Mouse (Mus musculus): Measurements from ENCODE around the gene Ppm1k.
"Not testable (repeated sequence)": the region's sequence is repeated elsewhere in the genome, so short reads cannot be mapped to it uniquely, and the experiment has no call there.

Gene Ppm1k

GRCm38 (mm10) chr6:57535386-57535936 lies at the start of gene Ppm1k:
Ppm1k (minus strand) TSS chr6:57535468.
- DNase-seq: peak; percentile 99

GRCm38 (mm10) chr6:57582356-57582755 lies 47.1 kb upstream of the Ppm1k start:
- no peak for DNase-seq

DNA sequence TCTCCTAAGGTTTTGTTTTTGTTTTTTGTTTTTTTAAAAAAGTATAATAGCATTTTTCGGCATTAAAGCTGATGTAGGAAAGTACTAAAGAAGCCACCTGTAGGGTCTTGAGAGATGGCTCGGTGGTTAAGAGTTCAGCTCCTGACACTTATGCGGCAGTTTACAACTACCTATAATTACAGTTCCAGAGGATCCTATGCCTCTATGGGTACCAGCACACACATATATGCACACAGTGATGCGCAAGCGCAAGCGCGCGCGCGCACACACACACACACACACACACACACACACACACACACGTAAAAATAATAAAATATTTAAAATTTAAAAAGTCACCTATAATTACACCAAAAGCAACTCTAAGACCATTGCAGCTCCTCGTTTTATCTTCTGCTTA lies 46.3 kb upstream of the Ppm1k start:
- no peak for DNase-seq

GRCm38 (mm10) chr6:57580881-57581548 lies 45.7 kb upstream of the Ppm1k start, which contains the start of gene Herc6:
Herc6 (plus strand) TSS chr6:57581000.
- peak; percentile 75 for DNase-seq

GRCm38 (mm10) chr6:57571587-57571986 lies 36.3 kb upstream of the Ppm1k start:
- no peak for DNase-seq

- peak; percentile 64 for DNase-seq
These were observed 35.1 kb upstream of the Ppm1k start for GRCm38 (mm10) chr6:57570170-57570974.

GRCm38 (mm10) chr6:57567630-57568029 lies 32.4 kb upstream of the Ppm1k start:
- no peak for DNase-seq

DNA sequence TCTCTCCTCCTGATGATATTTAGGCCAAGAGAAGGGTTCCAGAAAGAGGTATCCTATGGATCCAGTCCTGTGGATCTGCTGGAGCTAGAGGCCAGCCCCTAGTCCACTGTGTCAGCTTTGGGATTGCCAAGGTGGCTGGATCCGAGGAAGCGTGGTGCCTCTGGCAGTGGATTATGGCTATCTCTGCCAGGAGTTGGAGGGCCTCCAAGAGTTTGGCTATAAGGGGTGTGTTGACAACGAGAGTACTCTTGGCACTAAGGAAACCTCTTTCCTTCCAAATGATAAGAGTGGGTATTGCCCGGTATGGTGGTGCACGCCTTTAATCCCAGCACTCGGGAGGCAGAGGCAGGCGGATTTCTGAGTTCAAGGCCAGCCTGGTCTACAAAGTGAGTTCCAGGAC lies 30.2 kb upstream of the Ppm1k start:
- no peak for DNase-seq

- no peak for DNase-seq
These were observed 28.2 kb upstream of the Ppm1k start for GRCm38 (mm10) chr6:57563454-57563853.

GRCm38 (mm10) chr6:57557796-57558317 lies 22.6 kb upstream of the Ppm1k start:
- no peak for DNase-seq

DNA sequence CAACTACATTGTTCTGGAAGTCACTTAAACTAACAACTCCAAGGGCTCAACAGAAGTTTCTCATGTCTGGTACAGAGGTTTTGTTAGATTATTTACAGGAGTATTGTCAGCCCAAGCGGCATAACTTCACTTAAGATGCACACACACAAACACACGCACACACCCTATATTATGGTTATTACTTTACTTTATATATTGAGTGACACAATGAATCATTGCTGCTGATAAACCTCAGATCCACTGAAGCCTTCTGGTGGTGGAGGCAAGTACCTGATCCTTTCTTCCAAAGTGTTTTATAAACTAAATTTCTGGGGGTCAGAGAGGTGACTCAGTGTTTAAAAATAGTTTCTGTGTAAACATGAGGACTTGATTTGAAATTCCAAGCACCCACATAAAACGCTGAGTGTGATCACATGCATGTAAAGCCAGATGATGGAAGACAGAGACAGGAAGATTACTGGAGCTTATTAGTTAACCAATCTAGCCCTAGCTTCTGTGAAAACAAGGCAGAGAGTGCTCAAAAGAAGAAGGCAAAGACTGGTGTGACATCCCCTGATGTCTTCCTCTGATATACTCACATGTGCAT lies 16.0 kb upstream of the Ppm1k start:
- no peak for DNase-seq

DNA sequence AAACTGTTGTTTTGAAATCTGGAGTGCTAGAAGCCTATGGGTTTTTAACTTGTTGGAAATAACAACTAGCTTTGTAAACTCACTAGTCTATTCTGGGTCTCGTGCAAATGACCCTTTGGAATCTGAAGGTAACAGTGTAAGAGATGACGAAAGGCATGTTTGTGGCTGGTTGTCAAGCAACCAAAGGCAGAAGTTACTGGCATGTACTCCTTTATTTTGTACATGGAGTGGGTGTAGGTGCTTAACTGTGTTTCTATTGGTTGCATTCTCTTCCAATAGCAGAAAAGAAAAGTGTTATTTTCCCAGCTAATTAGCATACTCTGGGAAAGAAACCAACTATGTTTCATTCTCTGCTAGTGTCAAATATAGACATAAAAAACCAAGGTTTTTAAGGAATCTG lies 9.6 kb upstream of the Ppm1k start:
- DNase-seq: peak; percentile 9

DNA sequence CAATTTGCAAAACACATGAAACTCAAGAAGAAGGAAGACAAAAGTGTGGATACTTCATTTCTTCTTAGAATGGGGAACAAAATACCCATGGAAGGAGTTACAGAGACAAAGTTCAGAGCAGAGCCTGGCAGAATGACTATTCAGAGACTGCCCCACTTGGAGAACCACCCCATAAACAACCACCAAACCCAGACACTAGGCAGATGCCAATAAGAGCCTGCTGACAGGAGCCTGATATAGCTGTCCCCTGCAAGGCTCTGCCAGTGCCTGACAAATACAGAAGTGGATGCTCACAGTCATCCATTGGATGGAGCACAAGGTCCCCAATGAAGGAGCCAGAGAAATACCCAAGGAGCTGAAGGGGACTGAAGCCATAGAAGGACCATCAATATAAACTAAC lies 8.3 kb upstream of the Ppm1k start:
- DNase-seq: not testable (repeated sequence)

DNA sequence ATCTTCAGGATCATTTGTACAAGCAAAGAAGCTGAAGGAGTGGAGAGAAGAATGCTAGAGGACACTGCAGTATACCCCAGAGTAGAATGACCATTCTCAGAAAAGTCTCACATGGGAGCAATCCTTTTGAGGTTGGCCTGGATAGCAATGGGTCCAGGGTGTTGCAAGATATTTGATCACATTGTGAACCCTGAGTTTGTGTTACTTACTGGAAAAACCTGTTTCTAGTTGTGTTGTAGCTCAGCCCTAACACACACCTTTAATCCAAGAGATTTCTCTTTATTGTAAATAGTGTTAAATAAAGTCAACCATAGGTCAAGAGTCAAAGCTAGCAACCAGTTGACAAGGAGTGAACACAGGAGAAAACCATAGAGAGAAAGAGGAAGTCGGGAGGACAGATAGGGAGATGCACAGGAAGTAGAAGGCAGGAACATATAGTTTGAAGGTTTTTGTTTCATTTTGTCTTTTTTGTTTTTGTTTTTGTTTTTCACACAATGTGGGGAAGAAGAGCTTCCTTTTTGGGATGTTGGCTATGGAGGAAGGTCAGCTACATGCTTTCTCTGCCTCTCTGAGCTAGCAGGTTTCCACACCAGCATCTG lies 6.6 kb upstream of the Ppm1k start:
- no peak for DNase-seq

DNA sequence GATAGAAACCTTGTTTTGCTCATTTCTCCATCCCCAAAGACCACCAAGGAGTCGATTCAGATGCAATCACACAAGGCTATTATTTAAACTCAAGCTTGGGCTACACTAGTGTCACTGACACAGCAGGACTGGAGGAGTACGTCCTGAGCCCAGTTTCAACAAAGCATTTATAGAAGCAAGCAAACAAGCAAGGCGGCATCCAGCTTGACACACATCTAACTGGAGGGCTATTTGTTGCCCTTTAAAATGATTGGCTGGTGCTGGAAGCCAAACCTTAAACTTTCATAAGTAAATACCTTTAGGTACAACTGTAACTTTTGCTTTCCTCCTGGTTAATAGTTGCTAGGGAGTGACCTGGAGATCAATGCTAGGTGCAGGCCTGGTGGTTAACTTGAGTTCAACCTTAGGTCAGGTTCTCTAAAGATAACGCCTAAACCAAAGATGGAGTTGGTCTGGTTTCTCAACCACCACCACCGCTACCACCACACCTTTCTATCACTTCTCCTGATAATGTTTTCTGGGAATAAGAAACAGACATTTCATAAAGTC lies 5.8 kb upstream of the Ppm1k start:
- no peak for DNase-seq

GRCm38 (mm10) chr6:57537887-57538286 lies 2.6 kb upstream of the Ppm1k start:
- DNase-seq: no peak

- DNase-seq: no peak
These were observed 852 bp upstream of the Ppm1k start for GRCm38 (mm10) chr6:57535971-57536669.

GRCm38 (mm10) chr6:57534611-57535286 lies 519 bp downstream of the Ppm1k start:
- peak; percentile 38 for DNase-seq

- peak; percentile 27 for DNase-seq
These were observed 1.0 kb downstream of the Ppm1k start for GRCm38 (mm10) chr6:57534231-57534610.

- DNase-seq: no peak
These were observed 1.9 kb downstream of the Ppm1k start for GRCm38 (mm10) chr6:57533410-57533809.

- no peak for DNase-seq
These were observed 3.2 kb downstream of the Ppm1k start for GRCm38 (mm10) chr6:57532022-57532421.

All from lung, postnatal 14 days (tissue).